Mouse (Mus musculus) brain, embryonic 14.5 days (tissue): ENCODE data around the gene Gm10715.
"Not testable (repeated sequence)": the region's sequence is repeated elsewhere in the genome, so short reads cannot be mapped to it uniquely, and the experiment has no call there.

ENCODE experiments used
- CTCF ChIP-seq: fragments of 200-500 bp; IDR thresholded peaks from 2 replicates; pipeline ENCODE4 v1.5.1; 2012; ENCODE audit warnings: inconsistent platforms, mild to moderate bottlenecking, moderate library complexity, borderline replicate concordance; ENCODE audit not compliant: insufficient read depth, insufficient read length; ENCODE audit errors: extremely low read depth
- POLR2A ChIP-seq: fragments of 200-500 bp; IDR thresholded peaks from 2 replicates; pipeline ENCODE4 v1.6.1; 2012; ENCODE audit warnings: mild to moderate bottlenecking, inconsistent platforms, borderline replicate concordance; ENCODE audit not compliant: poor library complexity, insufficient read depth, insufficient read length, severe bottlenecking; ENCODE audit errors: extremely low read depth

DNA sequence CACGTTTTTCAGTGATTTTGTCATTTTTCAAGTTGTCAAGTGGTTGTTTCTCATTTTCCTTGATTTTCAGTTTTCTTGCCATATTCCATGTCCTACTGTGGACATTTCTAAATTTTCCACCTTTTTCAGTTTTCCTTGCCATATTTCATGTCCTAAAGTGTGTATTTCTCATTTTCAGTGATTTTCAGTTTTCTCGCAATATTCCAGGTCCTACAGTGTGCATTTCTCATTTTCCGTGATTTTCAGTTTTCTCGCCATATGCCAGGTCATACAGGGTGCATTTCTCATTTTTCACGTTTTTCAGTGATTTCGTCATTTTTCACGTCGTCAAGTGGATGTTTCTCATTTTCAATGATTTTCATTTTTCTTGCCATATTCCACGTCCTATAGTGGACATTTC lies 17.7 kb upstream of the Gm10715 start:
- TF ChIP-seq CTCF, POLR2A: not testable (repeated sequence)
